Mouse (Mus musculus): ENCODE results near the gene Elane. TPM values are rescaled to one million over a fixed set of nuclear protein-coding genes. Genes with fewer than 3 reads are reported as not detected.

Elane gene
- polyA plus RNA-seq, 1 experiment from 2014 or later = not detected

DNA sequence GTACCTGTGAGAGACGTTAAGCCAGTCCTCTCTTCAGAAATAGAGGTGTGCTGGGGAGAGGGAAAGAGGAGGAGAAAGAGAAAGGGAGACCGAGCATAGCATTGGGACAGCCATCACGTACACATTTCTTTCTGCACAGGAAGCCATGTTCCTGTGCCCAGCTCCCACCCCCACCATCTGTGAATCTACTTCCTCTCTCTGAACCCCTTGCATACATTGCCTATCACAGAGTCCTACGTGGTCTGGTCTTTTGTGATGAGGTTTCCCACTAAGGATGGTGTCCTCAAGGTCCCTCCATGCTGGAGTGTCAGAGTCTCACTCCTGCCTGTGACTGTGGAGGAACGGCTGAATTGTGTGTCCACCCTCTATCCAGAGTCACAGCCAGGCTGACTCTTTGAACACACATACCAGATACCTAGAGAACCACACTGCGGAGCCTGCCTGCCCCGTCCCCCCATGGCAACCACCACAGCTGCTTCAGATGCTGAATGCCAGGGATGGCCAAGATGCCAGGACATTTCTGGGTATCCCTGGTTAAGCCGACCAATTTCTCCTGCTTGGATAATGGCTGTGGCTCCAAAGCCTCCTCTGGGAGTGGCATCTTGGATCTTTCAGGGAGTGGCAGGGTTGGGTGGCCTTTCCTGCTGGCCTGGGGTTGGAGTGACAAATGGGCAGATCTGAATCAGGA lies 36.0 kb upstream of the Elane start:
- DNase-seq (ENCODE audit: low spot score) = no peak

GRCm38 (mm10) chr10:79851653-79852052 lies 34.4 kb upstream of the Elane start:
- Histone ChIP-seq H3K27ac (ENCODE audit: low read depth) (peak overlapping the region; percentile 100), H3K36me3 (ENCODE audit: control insufficient read depth, insufficient read depth, low read length) (peaks cover 2% of the 10 kb centered on the region), H3K4me1 (replicated peaks; ENCODE audit: control insufficient read depth, insufficient read depth, low read length) (peaks cover 24% of the 10 kb centered on the region), H3K9ac (ENCODE audit: low read length) (peak overlapping the region; percentile 86), H3K27me3 (replicated peaks; ENCODE audit: control insufficient read depth, insufficient read depth, low read length) (no peaks in the 10 kb centered on the region), H3K9me3 (ENCODE audit: control insufficient read depth, low read length) (no peaks in the 10 kb centered on the region), H3K4me3 (ENCODE audit: low read depth, low read length) (no peak overlapping the region), H3K4me2 (ENCODE audit: low read length) (peak overlapping the region; percentile 98; the same call in 1 of the 2 replicates)
- no peak for ATAC-seq (replicated peaks; ENCODE audit: low FRiP score, low TSS enrichment, low read depth)
- WGBS = 58% methylated on average over 3 of the region's 3 CpGs
- DNase-seq (ENCODE audit: low spot score) = no peak

More for the DNA sequence above, 36.0 kb upstream of the Elane start:
- ATAC-seq (replicated peaks; ENCODE audit: low FRiP score, low TSS enrichment, low read depth) = no peak
- no peak overlapping the region for H3K4me2 ChIP-seq (ENCODE audit: low read length)
- no peaks in the 10 kb centered on the region for H3K9me3 ChIP-seq (ENCODE audit: control insufficient read depth, low read length)
- H3K4me3 ChIP-seq (ENCODE audit: low read depth, low read length) = no peak overlapping the region
- no peaks in the 10 kb centered on the region for H3K36me3 ChIP-seq (ENCODE audit: control insufficient read depth, insufficient read depth, low read length)
- H3K27ac ChIP-seq (ENCODE audit: low read depth) = no peak overlapping the region; the same call in 1 of the 2 replicates
- no peaks in the 10 kb centered on the region for H3K27me3 ChIP-seq (replicated peaks; ENCODE audit: control insufficient read depth, insufficient read depth, low read length)
- 85% methylated on average over 8 of the region's 8 CpGs for WGBS
- peaks cover 20% of the 10 kb centered on the region for H3K4me1 ChIP-seq (replicated peaks; ENCODE audit: control insufficient read depth, insufficient read depth, low read length)
- H3K9ac ChIP-seq (ENCODE audit: low read length) = no peak overlapping the region

DNA sequence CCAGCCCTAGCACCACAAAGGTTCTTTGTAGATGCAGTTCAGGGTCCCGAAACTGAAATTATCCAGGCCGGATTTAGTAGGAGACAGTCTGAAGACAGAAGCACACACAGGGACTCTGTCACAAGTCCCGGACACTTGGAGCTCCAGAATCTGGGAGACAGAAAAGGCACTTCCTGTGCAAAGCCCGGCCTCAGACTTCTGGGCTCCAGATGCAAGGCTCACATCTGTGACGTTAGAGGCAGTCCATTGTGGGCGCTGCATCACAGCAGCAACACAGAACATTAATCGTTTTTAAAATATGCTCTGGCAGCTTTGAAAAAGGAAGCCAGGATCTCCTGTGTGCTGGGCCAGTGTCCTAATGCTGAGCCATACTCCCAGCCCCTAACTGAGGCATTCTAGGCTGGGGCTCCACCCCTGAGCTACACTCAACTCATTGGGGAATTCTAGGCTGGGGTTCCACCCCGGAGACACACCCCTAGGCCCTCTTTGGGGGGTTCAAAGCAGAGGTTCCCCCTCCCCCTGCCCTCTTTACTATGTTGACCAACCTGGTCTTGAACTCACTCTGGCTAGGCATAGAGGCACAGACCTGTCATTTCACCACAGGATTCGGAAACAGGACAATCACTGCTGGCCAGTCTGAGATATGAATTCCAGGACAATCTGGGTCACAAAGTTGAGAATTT lies 33.8 kb upstream of the Elane start:
- ATAC-seq (replicated peaks; ENCODE audit: low FRiP score, low TSS enrichment, low read depth) (no peak), DNase-seq (ENCODE audit: low spot score) (no peak)
- H3K9ac ChIP-seq (ENCODE audit: low read length) = peak overlapping the region; percentile 86
- H3K27me3 ChIP-seq (replicated peaks; ENCODE audit: control insufficient read depth, insufficient read depth, low read length) = no peaks in the 10 kb centered on the region
- WGBS = 38% methylated on average over 9 of the region's 9 CpGs
- peaks cover 8% of the 10 kb centered on the region for H3K36me3 ChIP-seq (ENCODE audit: control insufficient read depth, insufficient read depth, low read length)
- H3K9me3 ChIP-seq (ENCODE audit: control insufficient read depth, low read length) = no peaks in the 10 kb centered on the region
- peak overlapping the region; percentile 98 for H3K4me3 ChIP-seq (ENCODE audit: low read depth, low read length)
- H3K4me2 ChIP-seq (ENCODE audit: low read length) = peak overlapping the region; percentile 98
- H3K4me1 ChIP-seq (replicated peaks; ENCODE audit: control insufficient read depth, insufficient read depth, low read length) = peaks cover 30% of the 10 kb centered on the region
- peak overlapping the region; percentile 100 for H3K27ac ChIP-seq (ENCODE audit: low read depth)

- H3K4me2 ChIP-seq (ENCODE audit: low read length) = peak overlapping the region; percentile 98
- peak overlapping the region; percentile 100 for H3K27ac ChIP-seq (ENCODE audit: low read depth)
- H3K4me1 ChIP-seq (replicated peaks; ENCODE audit: control insufficient read depth, insufficient read depth, low read length) = peaks cover 36% of the 10 kb centered on the region
- H3K4me3 ChIP-seq (ENCODE audit: low read depth, low read length) = peak overlapping the region; percentile 98
- WGBS = 26% methylated on average over 8 of the region's 8 CpGs
- H3K27me3 ChIP-seq (replicated peaks; ENCODE audit: control insufficient read depth, insufficient read depth, low read length) = no peaks in the 10 kb centered on the region
- no peaks in the 10 kb centered on the region for H3K9me3 ChIP-seq (ENCODE audit: control insufficient read depth, low read length)
- DNase-seq (ENCODE audit: low spot score) = no peak
- no peak for ATAC-seq (replicated peaks; ENCODE audit: low FRiP score, low TSS enrichment, low read depth)
- peaks cover 12% of the 10 kb centered on the region for H3K36me3 ChIP-seq (ENCODE audit: control insufficient read depth, insufficient read depth, low read length)
- peak overlapping the region; percentile 86 for H3K9ac ChIP-seq (ENCODE audit: low read length)
Observed at GRCm38 (mm10) chr10:79852827-79853226, 33.2 kb upstream of the Elane start.

GRCm38 (mm10) chr10:79853392-79853791 lies 32.7 kb upstream of the Elane start:
- Histone ChIP-seq H3K27ac (ENCODE audit: low read depth) (peak overlapping the region; percentile 100), H3K4me1 (replicated peaks; ENCODE audit: control insufficient read depth, insufficient read depth, low read length) (peaks cover 41% of the 10 kb centered on the region), H3K9me3 (ENCODE audit: control insufficient read depth, low read length) (no peaks in the 10 kb centered on the region), H3K4me3 (ENCODE audit: low read depth, low read length) (peak overlapping the region; percentile 98), H3K4me2 (ENCODE audit: low read length) (peak overlapping the region; percentile 98), H3K36me3 (ENCODE audit: control insufficient read depth, insufficient read depth, low read length) (peaks cover 16% of the 10 kb centered on the region), H3K27me3 (replicated peaks; ENCODE audit: control insufficient read depth, insufficient read depth, low read length) (no peaks in the 10 kb centered on the region), H3K9ac (ENCODE audit: low read length) (peak overlapping the region; percentile 86)
- ATAC-seq (replicated peaks; ENCODE audit: low FRiP score, low TSS enrichment, low read depth) (peak; percentile 20; the same call in 1 of the 2 replicates), DNase-seq (ENCODE audit: low spot score) (peak; percentile 97)
- 0% methylated on average over 15 of the region's 15 CpGs for WGBS

- peak within 1 kb of the TSS; percentile 98 for H3K4me2 ChIP-seq (ENCODE audit: low read length)
- peak within 1 kb of the TSS; percentile 100 for H3K9ac ChIP-seq (ENCODE audit: low read length)
- H3K36me3 ChIP-seq (ENCODE audit: control insufficient read depth, insufficient read depth, low read length) = peaks cover 22% of the 10 kb centered on the region
- no peaks in the 10 kb centered on the region for H3K27me3 ChIP-seq (replicated peaks; ENCODE audit: control insufficient read depth, insufficient read depth, low read length)
- DNase-seq (ENCODE audit: low spot score) (peak; percentile 98), ATAC-seq (replicated peaks; ENCODE audit: low FRiP score, low TSS enrichment, low read depth) (peak; percentile 87)
- peak within 1 kb of the TSS; percentile 100 for H3K27ac ChIP-seq (ENCODE audit: low read depth)
- peak within 1 kb of the TSS; percentile 98 for H3K4me3 ChIP-seq (ENCODE audit: low read depth, low read length)
- under 1% methylated on average over 62 of the region's 75 CpGs for WGBS
- H3K4me1 ChIP-seq (replicated peaks; ENCODE audit: control insufficient read depth, insufficient read depth, low read length) = peaks cover 46% of the 10 kb centered on the region
- no peaks in the 10 kb centered on the region for H3K9me3 ChIP-seq (ENCODE audit: control insufficient read depth, low read length)
Observed at GRCm38 (mm10) chr10:79853860-79854795, 31.9 kb upstream of the Elane start, which contains the start of gene Ptbp1. Ptbp1 (plus strand) TSS chr10:79854427.

- DNase-seq (ENCODE audit: low spot score) = peak; percentile 84
Observed at GRCm38 (mm10) chr10:79854801-79855541, 31.1 kb upstream of the Elane start.

More at GRCm38 (mm10) chr10:79854801-79855541, 31.1 kb upstream of the Elane start:
- Histone ChIP-seq H3K4me3 (ENCODE audit: low read depth, low read length) (peak overlapping the region; percentile 98), H3K4me1 (replicated peaks; ENCODE audit: control insufficient read depth, insufficient read depth, low read length) (peaks cover 46% of the 10 kb centered on the region), H3K27me3 (replicated peaks; ENCODE audit: control insufficient read depth, insufficient read depth, low read length) (no peaks in the 10 kb centered on the region), H3K4me2 (ENCODE audit: low read length) (peak overlapping the region; percentile 96), H3K9me3 (ENCODE audit: control insufficient read depth, low read length) (no peaks in the 10 kb centered on the region), H3K36me3 (ENCODE audit: control insufficient read depth, insufficient read depth, low read length) (peaks cover 30% of the 10 kb centered on the region), H3K27ac (ENCODE audit: low read depth) (peak overlapping the region; percentile 100), H3K9ac (ENCODE audit: low read length) (peak overlapping the region; percentile 100)
- ATAC-seq (replicated peaks; ENCODE audit: low FRiP score, low TSS enrichment, low read depth) = peak; percentile 34
- under 1% methylated on average over 82 of the region's 83 CpGs for WGBS

Measured in intestine, embryonic 14.5 days (tissue).